Mouse (Mus musculus) MEL (cell line): ENCODE measurements around the gene Atp6v0a2. TPM values are rescaled to one million over a fixed set of nuclear protein-coding genes. Genes with fewer than 3 reads are reported as not detected.
A peak's percentile ranks its signal among the peaks of the same experiment; 100 is the strongest.

ENCODE experiments used
- DNase-seq: peaks from one replicate; pipeline ENCODE4 v3.0.0; 2011; ENCODE audit warnings: low read depth, low spot score
- H3K27ac ChIP-seq: 2 replicates; pipeline ENCODE4 v1.5.1; 2012; ENCODE audit warnings: low read depth, mild to moderate bottlenecking, control low read depth, low read length, moderate library complexity; ENCODE audit not compliant: control insufficient read depth
- H3K27me3 ChIP-seq, 2 experiments: fragments of 150-350 bp in 1 of 2; sonication (generic) in 1 of 2; 2 replicates each; pipeline ENCODE4 v1.6.1; 2012; ENCODE audit warnings: low read length in 2 of 2, mild to moderate bottlenecking in 2 of 2, improper control_type of control experiment in 1 of 2, moderate library complexity in 1 of 2; ENCODE audit not compliant: insufficient read depth in 2 of 2, control insufficient read depth in 1 of 2
- H3K36me3 ChIP-seq, 2 experiments: 2 replicates each; pipeline ENCODE4 v1.6.1; 2012 to 2014; ENCODE audit warnings: low read length in 2 of 2, improper control_type of control experiment in 1 of 2, inconsistent platforms in 1 of 2, mild to moderate bottlenecking in 1 of 2; ENCODE audit not compliant: insufficient read depth in 2 of 2, control insufficient read depth in 1 of 2
- H3K4me1 ChIP-seq, 2 experiments: fragments of 150-350 bp in 1 of 2; sonication (generic) in 1 of 2; 2 replicates each; pipeline ENCODE4 v1.6.1; 2012; ENCODE audit warnings: low read length in 2 of 2, improper control_type of control experiment in 1 of 2, mild to moderate bottlenecking in 1 of 2; ENCODE audit not compliant: insufficient read depth in 2 of 2, control insufficient read depth in 1 of 2
- H3K4me3 ChIP-seq, 2 experiments: fragments of 150-350 bp in 1 of 2; sonication (generic) in 1 of 2; 2 replicates each; pipeline ENCODE4 v1.5.1; 2012; ENCODE audit warnings: low read depth in 2 of 2, low read length in 2 of 2, mild to moderate bottlenecking in 2 of 2, moderate library complexity in 2 of 2, control low read depth in 1 of 2, improper control_type of control experiment in 1 of 2; ENCODE audit not compliant: control insufficient read depth in 1 of 2, insufficient read depth in 1 of 2
- H3K79me2 ChIP-seq: 2 replicates; pipeline ENCODE4 v1.6.1; 2012; ENCODE audit warnings: mild to moderate bottlenecking, low read length, moderate library complexity; ENCODE audit not compliant: control insufficient read depth, poor library complexity, insufficient read depth
- H3K9ac ChIP-seq: 2 replicates; pipeline ENCODE4 v1.6.1; 2012; ENCODE audit warnings: low read depth, mild to moderate bottlenecking, control low read depth, low read length, moderate library complexity; ENCODE audit not compliant: control insufficient read depth, poor library complexity, severe bottlenecking
- H3K9me3 ChIP-seq: fragments of 150-350 bp; sonication (generic); replicated peaks from 2 replicates; pipeline ENCODE4 v1.6.1; 2012; ENCODE audit warnings: mild to moderate bottlenecking, low read length, improper control_type of control experiment, moderate library complexity; ENCODE audit not compliant: insufficient read depth
- BHLHE40 ChIP-seq: IDR thresholded peaks from 2 replicates; pipeline ENCODE4 v1.6.1; 2012; ENCODE audit warnings: low read depth, mild to moderate bottlenecking, inconsistent platforms, low read length, improper control_type of control experiment, borderline replicate concordance
- CHD1 ChIP-seq: IDR thresholded peaks from 2 replicates; pipeline ENCODE4 v1.6.1; 2012; ENCODE audit warnings: low read depth, mild to moderate bottlenecking, inconsistent platforms, low read length, improper control_type of control experiment
- CTCF ChIP-seq, 3 experiments: IDR thresholded peaks in 2 of 3; conservative IDR thresholded peaks in 1 of 3; 2 replicates each; pipeline ENCODE4 v1.5.1; 2011 to 2012; ENCODE audit warnings: low read length in 3 of 3, low read depth in 2 of 3, mild to moderate bottlenecking in 2 of 3, improper control_type of control experiment in 1 of 3, inconsistent platforms in 1 of 3, mixed read lengths in 1 of 3, moderate library complexity in 1 of 3; ENCODE audit not compliant: control insufficient read depth in 1 of 3, insufficient read depth in 1 of 3, poor library complexity in 1 of 3, severe bottlenecking in 1 of 3
- E2F4 ChIP-seq: IDR thresholded peaks from 2 replicates; pipeline ENCODE4 v1.6.1; 2011; ENCODE audit warnings: low read depth, low read length, improper control_type of control experiment, borderline replicate concordance
- ELF1 ChIP-seq: IDR thresholded peaks from 2 replicates; pipeline ENCODE4 v1.6.1; 2014; ENCODE audit warnings: low read depth, mild to moderate bottlenecking, inconsistent platforms, low read length, improper control_type of control experiment, moderate library complexity
- EP300 ChIP-seq, 2 experiments: IDR thresholded peaks; 2 replicates each; pipeline ENCODE4 v1.6.1; 2011; ENCODE audit warnings: improper control_type of control experiment in 2 of 2, low read length in 2 of 2, low read depth in 1 of 2, mild to moderate bottlenecking in 1 of 2
- ETS1 ChIP-seq: IDR thresholded peaks from 2 replicates; pipeline ENCODE4 v1.6.1; 2012; ENCODE audit warnings: low read depth, mild to moderate bottlenecking, inconsistent platforms, low read length, improper control_type of control experiment, moderate library complexity
- GABPA ChIP-seq: IDR thresholded peaks from 2 replicates; pipeline ENCODE4 v1.6.1; 2012; ENCODE audit warnings: low read depth, mild to moderate bottlenecking, inconsistent platforms, low read length, improper control_type of control experiment, moderate library complexity
- GATA1 ChIP-seq: IDR thresholded peaks from 2 replicates; pipeline ENCODE4 v1.6.1; 2011; ENCODE audit warnings: low read depth, low read length, improper control_type of control experiment
- JUND ChIP-seq: IDR thresholded peaks from 2 replicates; pipeline ENCODE4 v1.6.1; 2011; ENCODE audit warnings: low read depth, mild to moderate bottlenecking, improper control_type of control experiment, low read length
- MAZ ChIP-seq: IDR thresholded peaks from 2 replicates; pipeline ENCODE4 v1.6.1; 2012; ENCODE audit warnings: low read depth, mild to moderate bottlenecking, inconsistent platforms, low read length, improper control_type of control experiment
- MEF2A ChIP-seq: IDR thresholded peaks from 2 replicates; pipeline ENCODE4 v1.6.1; 2014; ENCODE audit warnings: low read depth, mild to moderate bottlenecking, inconsistent platforms, low read length, improper control_type of control experiment; ENCODE audit not compliant: poor library complexity, insufficient replicate concordance, severe bottlenecking; ENCODE audit errors: extremely low read depth
- MXI1 ChIP-seq: IDR thresholded peaks from 2 replicates; pipeline ENCODE4 v1.6.1; 2011; ENCODE audit warnings: mild to moderate bottlenecking, low read depth, low read length, improper control_type of control experiment
- MYC ChIP-seq: IDR thresholded peaks from 2 replicates; pipeline ENCODE4 v1.6.1; 2011; ENCODE audit warnings: low read depth, mild to moderate bottlenecking, low read length, improper control_type of control experiment, moderate library complexity
- POLR2A ChIP-seq, 2 experiments: IDR thresholded peaks; 2 replicates each; pipeline ENCODE4 v1.6.1; 2011 to 2012; ENCODE audit warnings: low read length in 2 of 2, mild to moderate bottlenecking in 2 of 2, control low read depth in 1 of 2, improper control_type of control experiment in 1 of 2, low read depth in 1 of 2, moderate library complexity in 1 of 2; ENCODE audit not compliant: control insufficient read depth in 1 of 2, insufficient read depth in 1 of 2, poor library complexity in 1 of 2
- POLR2AphosphoS5 ChIP-seq: IDR thresholded peaks from 2 replicates; pipeline ENCODE4 v1.6.1; 2012; ENCODE audit warnings: low read depth, borderline replicate concordance, mild to moderate bottlenecking, inconsistent platforms, low read length, moderate library complexity, mixed read lengths
- RAD21 ChIP-seq: IDR thresholded peaks from 2 replicates; pipeline ENCODE4 v1.6.1; 2011; ENCODE audit warnings: mild to moderate bottlenecking, low read depth, low read length, improper control_type of control experiment
- RCOR1 ChIP-seq: IDR thresholded peaks from 2 replicates; pipeline ENCODE4 v1.6.1; 2012; ENCODE audit warnings: low read depth, mild to moderate bottlenecking, inconsistent platforms, low read length, improper control_type of control experiment
- TAL1 ChIP-seq: IDR thresholded peaks from 2 replicates; pipeline ENCODE4 v1.6.1; 2012; ENCODE audit warnings: mild to moderate bottlenecking, inconsistent platforms, low read length, moderate library complexity, mixed read lengths
- UBTF ChIP-seq: IDR thresholded peaks from 2 replicates; pipeline ENCODE4 v1.6.1; 2012; ENCODE audit warnings: low read depth, mild to moderate bottlenecking, inconsistent platforms, low read length, improper control_type of control experiment, moderate library complexity, borderline replicate concordance; ENCODE audit not compliant: insufficient read depth
- USF1 ChIP-seq: IDR thresholded peaks from 2 replicates; pipeline ENCODE4 v1.6.1; 2014; ENCODE audit warnings: low read depth, mild to moderate bottlenecking, inconsistent platforms, low read length, improper control_type of control experiment, moderate library complexity
- ZKSCAN1 ChIP-seq: IDR thresholded peaks from 2 replicates; pipeline ENCODE4 v1.6.1; 2012; ENCODE audit warnings: low read depth, mild to moderate bottlenecking, inconsistent platforms, low read length, improper control_type of control experiment, moderate library complexity
- ZMIZ1 ChIP-seq: IDR thresholded peaks from 2 replicates; pipeline ENCODE4 v1.6.1; 2012; ENCODE audit warnings: low read depth, mild to moderate bottlenecking, inconsistent platforms, low read length, improper control_type of control experiment, moderate library complexity
- ZNF384 ChIP-seq: IDR thresholded peaks from 2 replicates; pipeline ENCODE4 v1.6.1; 2012; ENCODE audit warnings: low read depth, mild to moderate bottlenecking, inconsistent platforms, low read length, improper control_type of control experiment
- polyA plus RNA-seq, 2 experiments: library from polyadenylated mRNA; stranded (reverse) in 1 of 2; unstranded in 1 of 2; fragments of >175 nt in 1 of 2; fragments of >200 nt in 1 of 2; gene quantifications; 2 replicates each; pipeline versions ENCODE4 v1.2.1 to v1.2.4; 2012; ENCODE audit warnings: low replicate concordance in 2 of 2, low read depth in 1 of 2; ENCODE audit not compliant: insufficient read length in 2 of 2, insufficient read depth in 1 of 2, missing spikeins in 1 of 2
- total RNA-seq: library from RNA; depleted of rRNA; stranded (reverse); fragments of 300-350 nt; gene quantifications from 2 replicates; pipeline ENCODE4 v1.2.3, GENCODE M21; 2012

Atp6v0a2 gene
- total and polyA plus RNA-seq, 3 experiments = 30.0 to 31.0 TPM; not detected in 1

DNA sequence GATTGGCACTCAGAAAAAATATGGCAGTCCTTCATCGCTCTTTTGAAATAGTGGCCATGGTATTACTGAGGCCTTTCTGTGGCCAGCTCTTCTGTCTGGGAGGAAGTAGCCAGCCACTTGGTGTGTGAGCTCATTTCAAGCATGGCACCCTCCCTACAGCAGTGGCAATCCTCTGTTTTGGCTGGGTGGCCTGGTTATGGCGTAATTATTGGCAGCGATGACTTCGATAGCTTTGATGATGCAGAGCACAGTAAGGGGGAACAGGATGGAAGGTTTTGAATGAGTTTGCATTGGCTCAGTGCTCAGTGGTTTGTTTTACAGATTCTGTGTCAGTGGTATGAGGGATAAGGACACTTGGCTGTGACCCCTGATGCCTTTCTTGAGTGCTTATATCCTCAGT, 8.3 kb downstream of the Atp6v0a2 start:
- DNase-seq = no peak
- Histone ChIP-seq H3K9ac (no peak overlapping the region), H3K36me3 (peaks cover 11 to 28% of the 10 kb centered on the region in 2 experiments), H3K79me2 (peaks cover 4% of the 10 kb centered on the region; the same call in 1 of the 2 replicates), H3K9me3 (no peaks in the 10 kb centered on the region), H3K4me3 (no peak overlapping the region), H3K27me3 (no peaks in the 10 kb centered on the region), H3K27ac (no peak overlapping the region)
- TF ChIP-seq ZKSCAN1 = no peak
- TF ChIP-seq RAD21 = no peak
- TF ChIP-seq MXI1 = no peak
- TF ChIP-seq ELF1 = no peak
- TF ChIP-seq E2F4 = no peak
- no peak for TF ChIP-seq ZNF384
- TF ChIP-seq MAZ = no peak
- no peak for TF ChIP-seq CTCF (IDR thresholded peaks at IDR 0.05 in 2 of 3, conservative IDR thresholded peaks at IDR 0.05 in 1 of 3; ENCODE audit: control insufficient read depth in 1 of 3, insufficient read depth in 1 of 3, low read depth in 2 of 3, low read length in 3 of 3, poor library complexity in 1 of 3, severe bottlenecking in 1 of 3)
- TF ChIP-seq, all 39 proteins: peak for 0
- peaks cover 7 to 30% of the 10 kb centered on the region in 2 experiments for H3K4me1 ChIP-seq

DNA sequence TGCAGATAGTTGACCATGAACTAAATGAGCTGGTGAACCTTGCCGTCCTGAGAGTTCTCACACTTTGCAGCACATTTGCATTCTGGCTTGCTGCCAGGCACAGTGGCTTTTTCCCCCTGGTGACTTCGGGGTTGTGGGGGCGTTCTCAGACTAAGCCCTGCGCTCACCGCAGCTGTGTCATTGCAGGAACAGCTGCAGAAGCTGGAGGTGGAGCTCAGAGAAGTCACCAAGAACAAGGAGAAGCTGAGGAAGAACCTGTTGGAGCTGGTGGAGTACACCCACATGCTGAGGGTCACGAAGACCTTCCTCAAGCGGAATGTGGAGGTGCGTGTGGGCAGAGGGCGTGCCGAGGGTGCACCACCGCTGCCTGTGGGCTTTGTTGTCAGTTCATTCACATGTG, 8.9 kb downstream of the Atp6v0a2 start:
- no peak for TF ChIP-seq ZNF384
- TF ChIP-seq GABPA = no peak
- TF ChIP-seq USF1 = no peak
- peak; percentile 17; the same call in 1 of the 2 replicates for TF ChIP-seq ETS1
- no peak for TF ChIP-seq ZMIZ1
- TF ChIP-seq POLR2AphosphoS5 = no peak
- no peak for TF ChIP-seq UBTF
- TF ChIP-seq JUND = no peak
- no peak overlapping the region for H3K27ac ChIP-seq
- H3K4me1 ChIP-seq = peaks cover 4 to 24% of the 10 kb centered on the region in 2 experiments
- H3K79me2 ChIP-seq = peaks cover 4% of the 10 kb centered on the region; the same call in 1 of the 2 replicates
- peaks cover 14 to 22% of the 10 kb centered on the region in 2 experiments for H3K36me3 ChIP-seq
- no peaks in the 10 kb centered on the region for H3K27me3 ChIP-seq
- H3K9me3 ChIP-seq = no peaks in the 10 kb centered on the region
- H3K4me3 ChIP-seq = no peak overlapping the region
- peak; percentile 39 for DNase-seq
- no peak overlapping the region for H3K9ac ChIP-seq

DNA sequence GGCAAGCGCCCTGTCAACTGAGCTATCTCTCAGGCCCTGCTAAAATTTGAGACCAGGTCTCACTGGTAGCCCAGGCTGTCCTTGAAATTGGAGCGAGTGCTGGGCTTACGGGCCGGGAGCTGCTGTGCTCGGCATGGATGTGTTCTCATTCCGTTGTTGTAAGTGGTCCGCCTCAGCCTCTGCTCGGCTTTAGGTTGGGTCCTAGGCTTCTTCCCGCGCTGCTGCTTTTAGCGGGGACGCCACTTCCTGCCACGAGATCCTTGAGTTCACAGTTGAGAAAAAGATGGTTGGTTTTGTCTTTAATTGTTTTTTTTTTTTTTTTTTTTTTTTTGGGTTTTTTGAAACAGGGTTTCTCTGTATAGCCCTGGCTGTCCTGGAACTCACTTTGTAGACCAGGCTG, 9.5 kb downstream of the Atp6v0a2 start:
- no peak overlapping the region for H3K9ac ChIP-seq

More for the DNA sequence above, 9.5 kb downstream of the Atp6v0a2 start:
- H3K4me1 ChIP-seq = peaks cover 2 to 20% of the 10 kb centered on the region in 2 experiments
- TF ChIP-seq ZMIZ1 (no peak), ZKSCAN1 (no peak), UBTF (no peak), EP300 (IDR thresholded peaks at IDR 0.05; ENCODE audit: low read depth in 1 of 2, low read length in 2 of 2) (no peak), ETS1 (no peak), MYC (no peak), GATA1 (no peak), ZNF384 (no peak), JUND (no peak), MEF2A (no peak), CHD1 (no peak), RCOR1 (no peak), E2F4 (no peak), POLR2A (IDR thresholded peaks at IDR 0.05; ENCODE audit: control insufficient read depth in 1 of 2, insufficient read depth in 1 of 2, low read depth in 1 of 2, low read length in 2 of 2, poor library complexity in 1 of 2) (no peak), TAL1 (no peak), MXI1 (no peak), BHLHE40 (no peak)
- DNase-seq = no peak
- H3K4me3 ChIP-seq = no peak overlapping the region
- no peak overlapping the region for H3K27ac ChIP-seq
- peaks cover 15 to 16% of the 10 kb centered on the region in 2 experiments for H3K36me3 ChIP-seq
- H3K27me3 ChIP-seq = no peaks in the 10 kb centered on the region
- H3K79me2 ChIP-seq = peaks cover 4% of the 10 kb centered on the region; the same call in 1 of the 2 replicates
- no peaks in the 10 kb centered on the region for H3K9me3 ChIP-seq
